Mouse (Mus musculus) urinary bladder, postnatal 14 days (tissue): Measurements from ENCODE around the gene Xirp2.

Source experiments
- DNase-seq: peaks from one replicate; pipeline ENCODE4 v3.0.0; 2021; ENCODE audit warnings: low spot score

Gene Xirp2

GRCm38 (mm10) chr2:67564851-67565479 lies 119.2 kb downstream of the Xirp2 start:
- DNase-seq: peak; percentile 14

- peak; percentile 78 for DNase-seq
These were observed 119.9 kb downstream of the Xirp2 start, which contains the start of gene B3galt1 for GRCm38 (mm10) chr2:67565480-67566331. TSS of gene B3galt1 (plus strand) at chr2:67565871.

GRCm38 (mm10) chr2:67566566-67566965 lies 120.8 kb downstream of the Xirp2 start:
- no peak for DNase-seq

GRCm38 (mm10) chr2:67567141-67567680 lies 121.4 kb downstream of the Xirp2 start:
- DNase-seq: no peak
